Mouse (Mus musculus): Measurements from ENCODE around the gene Rdh5.

Rdh5 gene

DNA sequence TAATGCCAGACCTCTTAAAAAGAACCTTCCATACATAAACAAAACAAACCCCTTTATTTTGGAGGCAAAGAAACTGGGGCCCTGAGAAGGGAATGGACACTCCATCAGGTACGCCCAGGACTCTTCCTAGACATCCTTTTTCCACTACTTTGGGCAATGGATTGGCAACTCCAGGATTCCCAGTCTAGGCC is at the start of gene Rdh5:
Rdh5 (minus strand) TSS at position 67 of the 191 bp plus-strand sequence.
- no peak for DNase-seq

DNA sequence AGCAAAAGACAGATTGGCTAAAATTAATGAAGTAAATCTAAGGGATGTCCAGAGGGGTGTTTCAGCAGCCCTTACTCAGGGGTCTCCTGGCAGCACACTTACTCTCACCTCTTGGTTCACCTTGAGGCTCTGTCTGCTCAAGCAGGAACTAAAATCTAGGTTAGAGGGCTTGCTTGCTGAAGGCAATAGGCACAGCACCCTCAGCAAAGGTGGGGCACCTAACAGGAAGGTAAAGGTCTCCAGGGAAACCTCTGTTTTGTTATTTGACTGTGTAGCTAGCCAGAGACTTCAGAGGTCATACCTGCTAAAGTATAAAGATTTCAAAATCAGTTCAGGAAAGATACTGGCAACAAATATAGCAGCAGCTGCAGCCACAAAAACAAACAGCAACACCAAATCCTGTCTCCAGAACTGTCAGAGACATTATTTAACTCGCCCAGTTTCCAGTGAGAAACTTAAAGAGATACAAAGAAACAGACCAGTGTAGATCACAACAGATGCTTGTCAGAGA is 48.1 kb upstream of the Rdh5 start:
- peak; percentile 17 for DNase-seq

DNA sequence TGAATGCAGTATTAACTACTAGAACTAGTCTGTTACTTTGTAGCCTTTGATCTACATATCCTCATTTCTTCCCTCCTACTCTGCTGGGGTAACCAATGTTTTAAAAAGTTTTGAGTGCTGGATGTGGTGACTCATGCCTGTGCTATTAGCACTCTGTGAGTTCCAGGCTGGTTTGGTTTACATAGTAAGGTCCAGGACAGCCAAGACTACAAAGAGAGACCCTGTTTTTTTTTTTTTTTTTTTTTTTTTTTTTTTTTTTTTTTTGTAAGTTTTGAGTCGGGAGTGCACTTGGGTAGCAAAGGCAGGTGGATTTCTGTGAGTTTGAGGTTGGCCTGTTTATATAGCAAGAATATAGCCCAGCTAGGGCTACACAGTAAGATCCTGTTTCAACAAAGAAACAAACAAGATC is 45.7 kb upstream of the Rdh5 start:
- DNase-seq: peak; percentile 54

DNA sequence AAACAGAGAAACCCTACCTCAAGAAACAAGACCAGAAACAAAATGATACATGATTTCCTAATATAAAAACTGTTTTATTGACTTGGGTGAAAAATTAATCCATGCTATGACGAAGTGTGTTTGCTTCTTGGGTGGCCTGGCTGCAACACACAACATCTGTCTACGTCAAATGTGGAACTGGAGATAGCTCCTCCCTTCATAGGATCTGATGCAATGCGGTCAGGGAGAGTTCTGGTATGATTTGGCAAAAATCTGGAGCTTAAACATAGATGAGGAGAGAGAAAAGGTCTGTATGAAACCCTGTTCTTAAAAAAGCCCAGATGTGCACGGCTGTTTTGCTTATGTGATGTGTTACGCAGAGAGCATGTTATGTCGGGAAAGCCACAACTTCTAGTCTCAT is 43.2 kb upstream of the Rdh5 start:
- no peak for DNase-seq

DNA sequence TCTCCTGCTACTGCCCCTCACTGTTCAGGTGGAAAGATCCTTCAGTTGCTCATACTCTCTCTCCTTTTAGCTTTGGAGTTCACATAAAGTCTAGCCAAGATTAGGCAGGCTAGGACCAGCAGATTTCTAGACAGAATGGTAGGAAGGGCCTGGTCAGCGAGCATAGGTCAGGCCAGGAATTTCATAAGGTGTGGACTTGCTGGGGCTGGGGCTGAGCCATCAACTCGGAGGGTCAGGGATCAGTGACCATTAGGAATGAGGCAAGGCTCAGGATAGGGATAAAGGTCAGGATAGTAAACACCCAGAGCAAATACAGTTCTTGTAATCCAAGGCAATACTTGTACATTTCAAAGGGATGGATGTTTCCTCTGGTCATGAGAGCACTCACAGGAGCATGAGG is 42.3 kb upstream of the Rdh5 start:
- no peak for DNase-seq

DNA sequence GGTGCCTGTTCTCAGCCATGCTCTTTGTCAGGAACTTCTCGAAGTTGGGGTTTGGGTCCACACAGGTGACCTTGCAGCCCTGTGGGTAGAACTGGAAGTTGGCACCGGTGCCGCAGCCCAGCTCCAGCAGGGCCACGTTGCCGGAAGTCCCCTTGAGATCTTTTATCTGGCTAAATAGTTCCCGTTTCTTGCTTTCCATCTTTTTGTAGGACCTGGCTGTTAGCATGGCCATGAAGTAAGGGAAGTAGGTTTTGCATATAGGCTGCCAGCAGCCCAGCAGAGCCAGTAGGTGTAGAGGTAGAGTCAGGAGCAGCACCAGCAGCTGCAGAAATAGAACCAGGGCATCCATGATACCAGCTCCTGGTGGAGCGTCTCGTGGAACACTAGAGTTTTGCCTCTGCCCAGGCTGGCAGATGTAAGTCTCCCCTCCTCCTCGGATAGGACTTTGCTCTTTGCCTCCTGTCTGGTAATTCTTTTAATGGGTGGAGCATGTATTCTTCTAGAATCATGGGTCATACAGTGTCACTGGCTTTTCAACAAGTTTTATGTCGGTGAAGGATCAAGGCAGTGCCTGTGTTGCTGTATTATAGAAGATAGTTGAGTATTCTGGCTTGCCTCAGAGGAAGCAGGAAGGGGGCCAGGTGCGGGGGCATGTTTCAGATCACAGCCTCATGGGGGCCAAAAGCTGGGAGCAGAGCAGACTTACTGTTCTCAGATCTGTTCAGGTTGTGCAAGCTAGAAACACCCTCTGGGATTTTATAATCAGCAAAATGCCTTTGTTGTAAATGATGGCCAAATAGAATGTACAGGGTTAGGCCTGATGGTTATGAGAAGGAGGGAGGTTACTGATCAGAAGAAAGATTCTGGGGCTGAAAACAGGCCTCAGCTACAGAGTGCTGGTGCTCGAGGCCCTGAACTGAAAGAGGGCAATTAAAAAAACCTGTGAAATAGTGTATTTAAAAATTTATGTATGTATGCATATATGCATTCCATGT is 38.2 kb upstream of the Rdh5 start, which contains the start of gene Mettl7b:
Mettl7b (minus strand) TSS at position 399 of the 995 bp plus-strand sequence.
- DNase-seq: no peak

DNA sequence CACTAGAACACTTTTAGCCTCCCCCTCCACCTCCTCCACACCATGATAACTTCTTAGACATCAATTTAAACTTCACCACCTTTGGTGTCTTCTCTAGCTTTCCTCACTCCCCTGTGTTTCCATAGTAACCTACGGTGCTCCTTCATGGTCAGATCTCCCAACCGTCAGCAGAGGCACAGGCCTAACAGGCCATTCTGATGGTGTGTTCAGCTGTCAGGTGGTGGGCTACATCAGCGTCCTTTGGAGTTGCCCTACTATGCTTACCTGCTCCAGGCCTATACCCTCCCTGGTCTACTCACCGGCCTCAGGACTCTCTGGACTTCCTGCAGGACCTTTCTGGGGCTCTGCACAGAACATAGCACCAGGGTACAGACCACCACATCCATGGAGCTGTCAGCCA is 37.5 kb upstream of the Rdh5 start:
- no peak for DNase-seq

DNA sequence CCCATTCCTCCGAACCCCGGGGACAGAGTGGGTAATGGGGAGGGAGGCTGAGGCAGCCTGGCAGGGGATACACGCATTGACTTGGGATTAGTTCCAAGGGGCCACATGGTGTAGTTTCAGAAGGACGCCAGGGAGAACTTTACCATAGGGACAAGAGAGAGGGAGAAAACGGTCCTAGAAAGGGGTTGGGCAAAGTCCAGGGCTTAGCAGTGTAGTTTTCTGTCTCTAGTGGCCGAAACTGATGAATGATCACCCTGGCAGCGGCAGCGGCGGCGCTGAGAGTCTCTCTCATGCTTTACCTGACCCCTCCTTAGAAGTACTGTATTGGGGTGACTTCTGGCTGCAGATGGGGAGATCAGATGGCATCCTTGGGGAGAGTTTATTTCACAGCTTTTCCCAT is 35.7 kb upstream of the Rdh5 start:
- DNase-seq: no peak

DNA sequence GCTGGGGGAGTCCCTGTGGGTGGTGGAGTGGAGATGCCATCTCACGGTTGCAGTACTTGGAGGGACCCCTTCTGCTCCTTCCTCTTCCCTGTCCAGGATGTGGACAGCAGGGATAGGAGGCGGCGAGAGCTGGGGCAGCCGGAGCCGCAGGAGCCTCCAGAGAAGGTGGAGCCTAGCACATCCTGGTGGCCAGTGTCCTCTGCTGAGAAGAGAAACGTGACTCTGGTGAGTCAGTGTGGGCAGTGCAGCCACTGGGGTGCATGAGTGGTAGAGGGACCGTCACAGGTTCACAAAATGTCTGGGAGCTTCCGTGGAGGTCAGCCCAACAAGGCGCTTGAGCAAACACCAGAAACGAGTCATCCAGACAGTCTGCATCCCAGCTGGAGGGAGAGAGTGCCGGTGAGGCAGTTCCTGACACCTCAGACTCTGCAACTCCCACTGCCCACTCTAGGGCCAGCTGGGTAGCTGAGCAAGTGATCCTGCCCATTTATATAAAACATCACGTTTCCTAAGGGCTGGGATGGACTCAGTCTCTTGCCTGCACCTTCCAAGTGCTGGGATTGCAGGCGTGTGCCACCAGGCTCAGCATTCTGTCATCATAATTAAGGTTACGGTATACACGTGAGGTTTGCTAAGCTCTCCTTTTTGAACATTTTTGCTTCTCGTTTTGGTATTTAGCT is 27.7 kb upstream of the Rdh5 start:
- DNase-seq: no peak

DNA sequence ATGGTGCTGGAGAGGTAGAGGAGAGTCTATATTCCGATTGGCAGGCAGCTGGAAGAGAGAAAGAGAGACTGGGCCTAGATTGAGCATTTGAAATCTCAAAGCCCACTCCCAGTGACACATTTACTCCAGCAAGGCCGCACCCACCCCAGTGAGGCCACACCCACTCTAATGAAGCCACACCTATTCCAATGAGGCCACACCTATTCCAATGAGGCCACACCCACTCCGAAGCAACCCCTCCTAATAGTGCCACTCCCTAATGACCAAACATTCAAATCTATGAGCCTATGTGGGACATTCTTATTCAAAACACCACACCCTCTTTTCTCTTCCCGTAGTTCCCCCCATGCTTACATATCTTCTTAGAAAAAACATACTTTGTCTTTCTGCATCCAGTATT is 24.8 kb upstream of the Rdh5 start:
- DNase-seq: no peak

DNA sequence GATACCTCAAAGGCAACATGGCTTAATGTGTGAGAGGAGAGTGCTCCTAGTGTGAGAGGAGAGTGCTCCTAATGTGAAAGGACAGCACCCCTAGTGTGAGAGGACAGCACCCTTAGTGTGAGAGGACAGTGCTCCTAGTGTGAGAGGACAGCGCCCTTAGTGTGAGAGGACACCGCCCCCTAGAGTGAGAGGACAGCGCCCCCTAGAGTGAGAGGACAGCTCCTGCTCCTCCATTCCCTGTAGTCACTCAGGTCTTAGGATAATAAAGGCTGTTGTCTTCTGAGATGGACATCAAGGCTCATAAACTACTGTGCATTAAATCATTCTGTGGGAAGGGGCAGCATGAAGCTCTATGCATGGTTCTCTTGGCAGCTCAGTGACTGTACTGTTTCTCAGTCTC is 23.0 kb upstream of the Rdh5 start:
- peak; percentile 55 for DNase-seq

DNA sequence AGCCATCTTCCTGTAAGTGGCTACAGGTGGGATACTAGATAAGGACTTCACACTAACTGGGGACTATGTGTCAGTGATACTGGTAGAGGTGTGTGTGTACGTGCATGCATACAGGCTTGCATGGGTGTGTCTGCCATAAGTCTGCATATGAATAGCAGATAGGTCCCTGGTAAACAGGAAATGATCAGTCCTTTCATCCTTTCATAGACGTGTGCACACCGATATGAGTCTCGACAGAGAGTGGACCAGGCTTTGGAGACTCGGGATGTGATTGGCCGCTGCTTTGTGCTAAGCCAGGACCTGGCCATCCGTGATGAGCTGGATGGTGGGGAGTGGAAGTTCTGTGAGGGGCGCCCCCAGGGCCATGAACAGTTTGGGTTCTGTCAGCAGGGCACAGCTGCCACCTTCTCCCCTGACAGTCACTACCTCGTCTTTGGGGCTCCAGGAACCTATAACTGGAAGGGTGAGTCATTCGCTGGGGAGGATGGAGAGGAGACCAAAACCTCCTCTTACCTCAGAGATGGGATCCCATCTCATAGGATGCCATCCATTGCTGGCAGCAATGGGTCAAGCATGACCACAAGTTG is 17.9 kb upstream of the Rdh5 start:
- no peak for DNase-seq

DNA sequence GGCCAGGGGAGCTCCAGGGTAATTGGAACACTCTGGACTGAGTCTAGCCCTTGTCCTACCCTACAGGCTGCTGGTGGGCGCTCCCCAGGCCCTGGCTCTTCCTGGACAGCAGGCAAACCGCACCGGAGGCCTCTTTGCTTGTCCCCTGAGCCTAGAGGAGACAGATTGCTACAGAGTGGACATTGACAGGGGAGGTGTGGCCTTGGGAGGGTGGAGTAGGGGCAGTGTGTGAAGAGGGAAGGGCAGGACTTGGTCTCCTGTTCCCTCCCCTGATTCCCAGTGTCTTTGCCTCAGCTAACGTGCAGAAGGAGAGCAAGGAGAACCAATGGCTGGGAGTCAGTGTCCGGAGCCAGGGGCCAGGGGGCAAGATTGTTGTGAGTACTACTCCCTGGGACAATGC is 16.3 kb upstream of the Rdh5 start:
- peak; percentile 24 for DNase-seq

DNA sequence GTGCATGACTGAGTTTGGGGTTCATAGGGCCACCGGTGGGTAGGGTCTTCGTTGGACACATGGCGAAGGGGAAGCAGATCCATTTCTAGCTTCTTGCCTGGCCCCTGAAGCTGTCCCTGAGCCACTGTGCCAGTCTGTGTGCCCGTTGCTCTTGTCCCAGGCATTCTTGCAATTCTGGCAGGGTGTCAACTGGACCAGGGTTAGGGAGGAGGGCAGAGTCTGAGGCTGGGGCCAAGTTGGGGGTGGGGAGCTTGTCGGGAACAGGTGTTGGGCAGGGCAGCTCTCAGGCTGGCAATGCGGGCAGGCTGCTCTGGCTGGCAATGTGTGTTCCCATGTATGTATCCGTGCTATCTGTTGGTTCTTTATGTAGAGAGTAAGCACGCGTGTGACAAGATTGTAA is 15.8 kb upstream of the Rdh5 start:
- peak; percentile 87 for DNase-seq

DNA sequence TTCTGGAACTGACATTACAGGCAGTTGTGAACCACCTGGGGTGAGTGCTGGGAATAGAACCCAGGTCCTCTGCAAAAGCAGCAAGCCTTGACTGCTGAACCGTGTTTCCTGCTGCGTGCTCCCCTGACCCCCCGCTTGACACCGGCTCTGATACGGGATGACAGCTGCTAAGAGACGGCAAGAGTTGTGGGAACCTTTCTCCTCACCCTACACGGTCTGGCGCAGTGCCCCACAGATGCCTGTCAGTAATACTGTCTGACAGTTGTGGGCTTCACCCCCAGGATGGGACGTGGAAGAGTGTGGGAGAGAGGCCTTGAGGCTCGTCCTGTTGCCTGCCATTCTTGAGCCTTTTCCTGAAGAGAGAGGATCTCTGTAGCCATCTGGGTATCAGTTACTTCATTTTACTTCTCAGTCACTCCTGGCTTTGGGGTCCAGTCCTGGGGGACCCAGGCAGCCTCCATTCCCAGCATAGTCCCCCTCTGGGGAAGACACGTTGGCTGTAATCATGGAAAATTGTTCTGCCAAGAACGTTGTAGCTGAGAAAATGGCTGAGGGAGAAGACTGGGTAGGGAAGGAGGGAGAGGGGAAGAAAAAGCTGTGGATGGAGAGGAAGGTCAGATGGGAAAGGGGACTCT is 15.2 kb upstream of the Rdh5 start:
- no peak for DNase-seq

DNA sequence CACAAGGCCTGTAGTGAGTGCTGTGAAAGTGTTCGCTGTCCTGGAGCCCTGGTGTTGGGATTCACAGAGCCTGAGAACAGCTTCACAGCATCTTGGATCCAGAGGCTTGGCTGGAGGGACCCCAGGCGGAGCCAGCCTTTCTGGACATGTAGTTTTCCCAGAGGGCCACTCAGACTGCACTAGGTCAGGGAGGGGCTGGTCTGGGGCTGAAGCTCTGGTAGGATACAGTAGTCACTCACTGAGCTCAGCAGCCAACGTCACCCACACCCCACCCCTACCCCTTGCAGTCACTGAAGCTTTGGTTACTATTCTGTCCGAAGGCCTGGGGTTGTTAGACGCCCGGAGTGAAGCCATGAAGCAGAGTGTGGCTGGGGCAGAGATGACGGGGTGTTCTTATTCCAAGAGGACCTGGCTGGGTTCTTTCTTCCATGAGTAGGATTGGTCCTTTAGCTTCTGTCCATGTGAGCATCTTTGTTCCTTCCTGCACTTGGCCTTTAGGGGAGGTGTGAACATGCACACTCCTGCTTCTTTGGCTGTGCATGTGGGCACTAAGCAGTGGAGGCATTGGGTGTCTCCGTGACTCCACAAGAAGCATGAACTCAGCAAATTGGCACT is 13.2 kb upstream of the Rdh5 start:
- no peak for DNase-seq

DNA sequence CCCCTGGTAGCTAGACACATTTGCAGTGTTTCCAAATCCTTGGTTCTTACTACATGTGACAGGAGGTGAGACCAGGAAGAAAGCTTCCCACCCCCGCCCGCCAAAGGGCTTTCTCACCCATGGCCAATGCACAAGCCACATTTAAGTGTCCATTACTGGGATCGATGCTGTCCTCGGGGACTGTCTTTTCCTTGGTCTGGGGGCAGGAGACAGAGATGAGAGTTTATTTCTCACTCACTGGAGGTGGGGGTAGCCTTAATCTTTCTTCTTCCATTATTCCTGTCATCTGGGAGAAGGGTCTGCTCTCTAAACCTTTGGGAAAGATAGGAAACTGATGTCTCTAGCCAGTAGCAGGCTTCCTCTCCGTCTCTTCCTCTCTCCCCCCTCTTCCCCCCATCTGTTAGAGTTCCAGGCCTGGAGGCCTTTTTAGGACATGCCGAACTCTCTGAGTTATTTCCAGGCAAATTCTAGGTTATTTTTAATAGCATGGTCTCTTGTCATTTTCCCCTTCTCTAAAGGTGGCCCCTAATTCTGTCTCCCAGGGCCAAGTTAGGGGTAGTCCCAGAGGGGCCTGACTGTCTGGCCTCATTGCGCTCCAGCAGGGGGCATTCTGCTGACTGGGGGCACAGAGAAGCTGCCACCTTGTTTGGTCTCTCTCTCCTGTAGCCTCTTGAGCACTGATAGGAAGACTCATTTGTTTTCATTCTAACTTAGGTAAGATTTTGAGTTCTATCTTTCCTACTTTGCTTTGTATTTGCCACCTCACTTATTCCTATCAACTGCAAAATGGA is 12.5 kb upstream of the Rdh5 start:
- DNase-seq: no peak

DNA sequence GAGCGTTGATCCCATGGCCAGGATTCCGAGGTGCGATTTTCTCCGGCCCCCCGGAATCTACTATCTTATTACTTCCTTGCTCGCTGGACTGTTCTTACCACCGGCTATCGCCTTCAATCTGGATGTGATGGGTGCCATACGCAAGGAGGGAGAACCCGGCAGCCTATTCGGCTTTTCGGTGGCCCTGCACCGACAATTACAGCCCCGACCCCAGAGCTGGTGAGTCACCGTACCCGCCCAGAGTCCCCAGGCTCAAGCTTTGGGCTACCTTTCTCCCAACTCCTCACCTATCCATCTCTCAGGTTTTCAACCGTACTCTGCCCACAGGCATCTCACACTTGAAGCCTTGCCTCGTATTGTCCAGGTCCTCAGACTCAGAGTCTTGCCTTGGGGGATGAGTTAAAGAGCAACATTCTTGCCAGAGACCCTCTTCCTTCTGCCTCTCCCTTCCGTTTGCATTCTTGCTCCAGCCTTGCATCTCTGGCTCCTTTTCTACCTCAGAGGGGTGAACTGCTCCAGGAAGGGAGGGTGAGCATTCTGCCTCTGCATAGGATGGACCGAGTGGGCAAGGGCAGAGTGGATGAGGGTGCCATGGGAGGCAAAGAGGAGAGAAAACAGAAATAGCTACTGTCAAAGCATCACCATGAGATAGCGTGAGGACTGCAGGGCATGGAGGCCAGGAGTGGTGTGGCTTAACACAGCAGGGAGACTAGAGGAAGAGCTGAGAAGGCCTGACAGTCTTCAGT is 11.5 kb upstream of the Rdh5 start:
- DNase-seq: no peak

DNA sequence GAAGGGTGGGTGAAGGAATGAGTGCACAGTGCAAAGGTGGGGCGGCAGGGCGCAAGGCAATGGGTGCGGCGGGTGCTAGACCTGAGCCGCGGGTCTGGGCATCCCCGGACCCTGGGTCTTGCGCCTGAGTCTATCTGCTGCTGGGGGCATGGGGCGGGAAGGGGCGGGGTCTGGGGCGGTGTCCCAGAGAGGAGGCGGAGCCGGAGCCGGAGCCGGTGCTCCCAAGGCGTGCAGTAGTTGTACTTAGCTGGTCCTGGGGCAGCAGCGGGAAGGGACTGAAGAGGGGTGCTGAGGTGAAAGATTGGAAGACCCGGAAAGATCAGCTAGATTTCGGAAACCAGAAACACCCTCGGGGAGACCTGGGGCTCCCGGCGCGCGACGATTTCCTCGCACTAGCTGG is 10.9 kb upstream of the Rdh5 start, which contains the start of gene Itga7:
Itga7 (plus strand) TSS at position 245 of the 400 bp plus-strand sequence.
- DNase-seq: no peak

DNA sequence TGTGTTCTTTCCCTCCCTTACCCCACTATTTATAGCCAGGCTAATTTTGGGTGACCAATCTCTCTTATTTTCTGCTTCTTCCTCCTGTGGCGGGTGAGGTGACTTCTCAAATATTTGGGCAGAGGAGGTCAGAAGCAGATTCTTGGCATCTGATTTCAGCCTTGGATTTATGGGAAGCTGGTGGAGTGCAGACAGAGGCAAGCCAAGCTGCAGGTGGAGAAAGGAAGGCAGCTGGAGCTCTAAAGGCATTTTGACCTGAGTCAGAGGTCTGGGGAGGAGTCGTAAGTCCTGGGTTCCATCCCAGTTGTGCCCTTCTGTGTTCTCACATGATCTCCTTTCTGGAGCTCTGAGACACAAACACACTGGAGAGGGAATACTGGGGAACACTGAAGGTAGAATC is 8.8 kb upstream of the Rdh5 start:
- no peak for DNase-seq

Data from lung, postnatal 36 days (tissue).